Mouse (Mus musculus) right cerebral cortex, postnatal 36 days (tissue): Measurements from ENCODE around the gene Faf2.
"Not testable (repeated sequence)": the region's sequence is repeated elsewhere in the genome, so short reads cannot be mapped to it uniquely, and the experiment has no call there.

Experiments used
- DNase-seq, 2 experiments: peaks; one replicate each; pipeline ENCODE4 v3.0.0; 2022; ENCODE audit warnings: low spot score in 2 of 2, mixed read lengths in 1 of 2

Faf2 gene

GRCm38 (mm10) chr13:54605426-54605825 is 16.2 kb upstream of the Faf2 start:
- no peak for DNase-seq

- no peak for DNase-seq
Measured at GRCm38 (mm10) chr13:54607204-54607603, 14.4 kb upstream of the Faf2 start.

- no peak for DNase-seq
Measured at GRCm38 (mm10) chr13:54608002-54608401, 13.6 kb upstream of the Faf2 start.

- DNase-seq: no peak
Measured at GRCm38 (mm10) chr13:54608666-54609065, 12.9 kb upstream of the Faf2 start.

GRCm38 (mm10) chr13:54609301-54609700 is 12.3 kb upstream of the Faf2 start:
- DNase-seq: no peak

GRCm38 (mm10) chr13:54610613-54610971 is 11.0 kb upstream of the Faf2 start:
- DNase-seq: no peak

- DNase-seq: peak; percentile 81 to 86
Measured at GRCm38 (mm10) chr13:54610972-54611754, 10.4 kb upstream of the Faf2 start, which contains the start of gene Cltb. Cltb (minus strand) TSS chr13:54611344.

GRCm38 (mm10) chr13:54613141-54613540 is 8.4 kb upstream of the Faf2 start:
- DNase-seq: not testable (repeated sequence)

- no peak for DNase-seq
Measured at GRCm38 (mm10) chr13:54616307-54616706, 5.3 kb upstream of the Faf2 start.

GRCm38 (mm10) chr13:54616998-54617397 is 4.6 kb upstream of the Faf2 start:
- no peak for DNase-seq

- DNase-seq: no peak
Measured at GRCm38 (mm10) chr13:54621960-54622521, 457 bp downstream of the Faf2 start.

- DNase-seq: no peak
Measured at GRCm38 (mm10) chr13:54629128-54629527, 7.5 kb downstream of the Faf2 start.

GRCm38 (mm10) chr13:54632731-54633277 is 11.2 kb downstream of the Faf2 start:
- DNase-seq: no peak

GRCm38 (mm10) chr13:54635011-54635410 is 13.4 kb downstream of the Faf2 start:
- no peak for DNase-seq

GRCm38 (mm10) chr13:54650461-54650860 is 28.9 kb downstream of the Faf2 start:
- DNase-seq: no peak

GRCm38 (mm10) chr13:54660877-54661276 is 39.3 kb downstream of the Faf2 start:
- DNase-seq: no peak

- DNase-seq: no peak
Measured at GRCm38 (mm10) chr13:54661358-54661757, 39.8 kb downstream of the Faf2 start.

GRCm38 (mm10) chr13:54663999-54664398 is 42.4 kb downstream of the Faf2 start:
- DNase-seq: no peak

GRCm38 (mm10) chr13:54664509-54664908 is 42.9 kb downstream of the Faf2 start:
- no peak for DNase-seq

GRCm38 (mm10) chr13:54665062-54665461 is 43.5 kb downstream of the Faf2 start:
- DNase-seq: no peak

GRCm38 (mm10) chr13:54670491-54670890 is 48.9 kb downstream of the Faf2 start:
- DNase-seq: no peak

GRCm38 (mm10) chr13:54675895-54676590 is 54.5 kb downstream of the Faf2 start:
- DNase-seq: no peak

GRCm38 (mm10) chr13:54678263-54678662 is 56.7 kb downstream of the Faf2 start:
- no peak for DNase-seq
